Mouse (Mus musculus) urinary bladder, postnatal 14 days (tissue): ENCODE data around the gene Tmem232.
"Not testable (repeated sequence)": the region's sequence is repeated elsewhere in the genome, so short reads cannot be mapped to it uniquely, and the experiment has no call there.

Source experiments
- DNase-seq: peaks from one replicate; pipeline ENCODE4 v3.0.0; 2021; ENCODE audit warnings: low spot score

The Tmem232 gene

DNA sequence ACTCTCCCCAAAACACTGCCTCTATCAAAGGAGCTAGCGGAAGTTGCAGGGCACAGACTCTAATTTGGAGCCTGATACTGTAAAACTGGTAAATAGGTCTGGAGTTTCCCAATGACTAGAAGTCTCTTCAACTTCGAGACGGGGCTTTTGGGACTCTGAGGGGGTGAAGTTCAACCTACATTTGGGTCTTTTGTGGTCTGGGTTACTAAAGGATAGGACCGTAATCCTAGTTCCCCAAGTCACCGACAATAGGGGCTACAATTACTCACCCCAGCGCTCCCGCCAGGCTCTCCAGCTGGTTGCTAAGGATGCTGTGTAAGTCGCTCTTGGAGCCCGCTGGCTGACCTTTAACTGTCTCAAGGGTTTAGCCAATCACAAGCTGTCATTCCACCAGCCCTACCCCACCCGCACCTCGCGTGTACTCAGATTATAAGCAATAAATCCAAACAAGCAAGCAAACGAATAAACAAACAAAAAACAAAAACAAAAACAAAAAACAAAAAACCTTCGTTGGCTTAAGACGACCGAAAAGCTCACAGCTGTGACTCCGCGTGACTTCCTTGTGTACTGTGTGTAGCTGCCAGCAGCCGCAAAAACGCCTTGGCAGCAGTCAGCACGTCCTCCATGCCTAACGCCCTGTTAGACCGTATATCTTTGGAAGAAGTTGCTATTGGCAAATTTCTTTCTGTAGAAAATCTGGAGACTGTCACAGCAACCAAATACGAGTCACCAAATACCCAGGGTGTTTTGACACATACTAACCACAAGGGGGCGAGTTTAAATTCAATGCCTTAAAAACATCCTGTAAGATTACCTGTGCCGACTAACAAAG lies at the start of gene Tmem232:
TSS of gene Tmem232 (minus strand) at position 342 of the 832 bp plus-strand sequence.
- DNase-seq: no peak

- DNase-seq: no peak
Observed at GRCm38 (mm10) chr17:65586892-65587291, 46.3 kb upstream of the Tmem232 start.

- no peak for DNase-seq
Observed at GRCm38 (mm10) chr17:65581440-65581839, 40.9 kb upstream of the Tmem232 start.

- DNase-seq: no peak
Observed at GRCm38 (mm10) chr17:65579766-65580165, 39.2 kb upstream of the Tmem232 start.

DNA sequence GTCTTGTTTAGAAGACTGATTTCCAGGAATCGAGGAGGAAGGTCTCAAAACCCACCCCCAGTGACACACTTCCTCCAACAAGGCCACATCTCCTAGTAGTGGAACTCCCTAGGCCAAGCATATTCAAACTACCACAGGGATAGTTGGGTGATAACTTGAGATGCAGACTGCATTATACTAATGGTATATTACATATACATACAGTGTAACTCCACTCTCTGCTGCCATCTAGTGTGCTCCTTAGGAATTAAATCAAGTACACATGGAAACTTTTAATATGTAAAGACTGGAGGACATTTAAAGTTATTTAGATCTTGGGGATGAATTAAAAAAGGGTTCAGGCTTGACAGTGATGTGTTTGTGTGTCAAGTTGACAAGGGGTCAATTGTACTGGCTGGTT lies 34.8 kb upstream of the Tmem232 start:
- no peak for DNase-seq

DNA sequence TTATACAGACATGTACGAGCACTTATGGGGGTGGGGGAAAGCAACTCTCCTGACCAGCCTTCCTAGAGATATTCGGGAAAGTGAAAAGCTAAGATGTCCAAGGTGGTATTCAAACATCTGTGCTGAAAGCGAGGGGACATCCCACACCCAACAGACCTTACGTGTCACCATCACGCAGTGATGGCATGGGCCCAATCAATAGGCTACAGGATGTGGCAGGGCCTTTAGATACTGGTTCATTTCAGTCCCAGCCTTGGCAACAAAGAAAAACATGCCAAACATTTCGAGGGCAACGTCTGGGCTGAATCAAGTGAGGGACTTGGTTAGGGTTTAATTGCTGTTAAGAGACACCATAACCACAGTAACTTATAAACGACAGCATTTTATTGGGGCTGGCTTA lies 34.3 kb upstream of the Tmem232 start:
- no peak for DNase-seq

DNA sequence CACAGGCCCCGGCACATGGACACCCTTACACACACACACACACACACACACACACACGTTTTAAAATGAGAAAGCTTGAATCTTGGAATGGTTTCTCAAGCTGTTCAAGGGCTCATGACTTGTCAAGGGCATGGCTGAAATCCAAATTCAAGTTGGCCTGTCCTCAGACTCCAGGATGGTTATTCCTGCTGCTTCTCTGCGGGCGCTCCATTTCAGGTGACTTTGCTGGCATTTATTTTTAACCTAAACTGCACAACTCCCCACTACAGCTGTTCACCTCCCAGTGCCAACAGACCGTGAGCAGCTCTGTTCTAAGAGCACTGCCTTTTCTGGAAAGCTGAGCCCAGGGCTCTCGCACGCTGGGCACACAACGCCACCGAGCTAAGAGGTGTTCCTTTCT lies 31.3 kb upstream of the Tmem232 start:
- DNase-seq: no peak

GRCm38 (mm10) chr17:65571466-65571865 lies 30.9 kb upstream of the Tmem232 start:
- no peak for DNase-seq

DNA sequence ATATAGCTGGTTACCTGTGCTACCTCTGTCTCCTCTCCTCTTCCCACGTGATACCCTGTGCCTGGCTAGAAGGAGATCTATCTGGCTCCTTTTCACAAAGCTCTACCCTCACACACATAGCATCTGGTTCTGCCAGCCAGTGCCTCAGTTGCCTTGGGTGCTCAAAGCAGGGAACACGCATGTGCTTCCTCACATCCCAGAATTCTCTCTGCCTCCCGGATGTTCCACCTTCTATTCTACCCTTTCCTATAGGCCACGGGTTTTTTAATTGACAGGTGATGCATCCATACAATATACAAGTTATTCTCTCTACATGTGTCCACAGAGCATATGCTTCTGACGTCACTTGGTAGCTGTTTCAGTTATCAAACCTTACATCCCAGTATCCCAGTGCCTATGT lies 23.6 kb upstream of the Tmem232 start:
- DNase-seq: no peak

GRCm38 (mm10) chr17:65563345-65563744 lies 22.8 kb upstream of the Tmem232 start:
- DNase-seq: no peak

GRCm38 (mm10) chr17:65562761-65563160 lies 22.2 kb upstream of the Tmem232 start:
- peak; percentile 68 for DNase-seq

DNA sequence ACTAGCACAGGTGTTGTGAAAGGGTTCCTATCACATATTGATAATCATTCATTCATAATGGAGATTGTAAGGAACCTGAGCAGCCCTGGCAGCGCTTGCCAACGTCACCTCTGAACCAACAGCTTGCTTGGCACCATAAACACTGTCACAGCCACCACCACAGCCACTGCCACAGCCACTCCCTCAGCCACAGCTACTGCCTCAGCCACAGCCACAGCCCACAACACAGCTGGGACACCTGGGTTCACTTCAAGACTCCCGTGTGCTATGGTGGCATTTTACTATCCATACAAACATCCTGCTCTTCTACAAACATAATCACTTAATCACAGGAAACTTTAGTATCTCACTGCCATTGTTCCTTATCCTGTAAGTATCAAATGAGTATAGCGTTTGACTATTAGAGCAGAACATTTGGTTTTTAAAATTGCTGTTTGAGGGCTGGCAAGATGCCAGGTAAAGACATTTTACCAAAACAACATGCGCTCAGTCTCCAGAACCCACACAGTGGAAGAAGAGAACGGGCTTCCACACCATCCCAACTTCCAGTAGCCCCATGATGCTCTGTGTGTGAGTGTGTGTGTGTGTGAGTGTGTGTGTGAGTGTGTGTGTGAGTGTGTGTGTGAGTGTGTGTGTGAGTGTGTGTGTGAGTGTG lies 20.9 kb upstream of the Tmem232 start:
- no peak for DNase-seq

DNA sequence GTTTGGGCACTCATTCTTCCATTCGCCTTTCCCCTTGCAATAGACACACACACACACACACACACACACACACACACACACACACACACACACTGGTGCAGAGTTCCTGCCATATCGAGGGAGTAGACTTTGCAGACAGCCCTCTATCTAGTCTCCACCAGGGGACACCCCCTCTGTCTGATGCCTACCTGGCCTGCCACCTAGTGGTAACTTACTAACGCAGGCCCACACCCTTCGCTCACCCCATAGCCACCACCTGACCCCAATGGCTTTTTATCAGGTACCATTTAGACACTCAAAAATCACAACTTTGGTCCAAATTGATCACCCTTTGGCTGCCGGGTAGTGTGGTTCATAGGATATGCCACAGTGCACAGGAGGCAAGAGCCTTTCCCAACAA lies 18.7 kb upstream of the Tmem232 start:
- no peak for DNase-seq

- DNase-seq: no peak
Observed at GRCm38 (mm10) chr17:65558788-65559187, 18.2 kb upstream of the Tmem232 start.

DNA sequence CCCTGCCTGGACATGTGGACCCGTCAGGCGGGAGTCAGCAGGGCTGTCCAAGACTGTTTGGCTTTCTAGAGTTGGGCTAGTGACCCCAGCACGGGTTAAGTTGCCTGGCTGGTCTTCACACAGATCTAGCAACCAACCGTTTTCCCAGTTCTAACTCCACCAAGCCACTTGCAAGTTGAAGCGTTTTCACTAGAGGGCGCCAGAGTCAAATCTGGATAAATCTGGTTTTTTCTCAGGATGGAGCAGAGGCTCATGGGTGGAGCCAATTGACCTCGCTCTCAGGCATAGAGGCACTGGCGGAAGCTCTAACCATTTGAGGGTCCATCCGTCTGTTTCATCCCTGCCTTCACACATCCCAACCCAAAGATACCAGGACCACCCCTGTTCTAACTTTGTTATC lies 17.6 kb upstream of the Tmem232 start:
- DNase-seq: peak; percentile 58

GRCm38 (mm10) chr17:65557212-65557611 lies 16.6 kb upstream of the Tmem232 start:
- no peak for DNase-seq

- no peak for DNase-seq
Observed at GRCm38 (mm10) chr17:65556798-65557197, 16.2 kb upstream of the Tmem232 start.

- no peak for DNase-seq
Observed at GRCm38 (mm10) chr17:65552426-65552997, 11.9 kb upstream of the Tmem232 start.

DNA sequence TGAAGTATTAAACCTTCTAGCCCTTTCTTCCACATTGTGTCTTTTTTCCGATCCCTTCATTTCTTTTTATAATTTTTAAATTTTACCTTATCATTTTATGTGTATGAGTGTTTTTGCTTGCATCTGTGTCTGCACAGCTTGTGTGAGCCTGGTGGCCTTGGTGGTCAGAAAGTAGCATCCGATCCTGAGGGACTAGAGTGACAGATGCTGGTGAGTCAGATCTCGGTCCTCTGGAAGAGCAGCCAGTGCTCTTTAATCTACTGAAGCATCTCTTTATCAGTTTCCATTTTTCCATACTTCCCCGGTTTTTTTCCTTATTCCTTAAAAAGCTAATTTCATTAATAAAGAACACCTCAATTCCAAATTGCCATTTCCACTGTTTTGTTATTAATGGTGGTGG lies 9.8 kb upstream of the Tmem232 start:
- DNase-seq: no peak

- DNase-seq: peak; percentile 46
Observed at GRCm38 (mm10) chr17:65548698-65549365, 8.2 kb upstream of the Tmem232 start.

DNA sequence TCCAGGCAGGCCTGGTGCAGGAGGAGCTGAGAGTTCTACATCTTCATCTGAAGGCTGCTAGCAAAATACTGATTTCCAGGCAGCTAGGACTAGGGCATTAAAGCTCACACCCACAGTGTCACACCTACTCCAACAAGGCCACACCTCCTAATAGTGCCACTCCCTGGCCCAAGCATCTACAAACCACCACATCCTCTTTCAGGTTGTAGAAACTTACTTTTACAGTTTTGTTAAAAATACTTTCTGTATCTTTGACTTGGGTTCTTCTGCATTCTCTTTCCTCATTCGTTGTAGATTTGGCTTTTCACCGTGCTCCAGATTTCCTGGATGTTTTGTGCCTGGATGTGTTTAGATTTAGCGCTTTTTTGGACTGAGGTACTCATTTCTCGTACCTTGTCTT lies 5.6 kb upstream of the Tmem232 start:
- not testable (repeated sequence) for DNase-seq

GRCm38 (mm10) chr17:65536156-65536555 lies 4.4 kb downstream of the Tmem232 start:
- DNase-seq: peak; percentile 37

- not testable (repeated sequence) for DNase-seq
Observed at GRCm38 (mm10) chr17:65532381-65532780, 8.2 kb downstream of the Tmem232 start.
